Mouse (Mus musculus) stomach, postnatal 0 days (tissue): ENCODE measurements around the gene Olfr1289. TPM values are rescaled to one million over a fixed set of nuclear protein-coding genes. Genes with fewer than 3 reads are reported as not detected.

Experiments used
- ATAC-seq: fragments of 200-750 bp; cut with Nextera tagmentation; 2 replicates; pipeline ENCODE4 v1.8.0; 2017; ENCODE audit not compliant: low FRiP score, low TSS enrichment
- DNase-seq: peaks from one replicate; pipeline ENCODE4 v3.0.0-alpha.2; 2016; ENCODE audit warnings: low spot score
- H3K27ac ChIP-seq: fragments of 300-500 bp; sonication (generic); replicated peaks from 2 replicates; pipeline ENCODE4 v1.5.1; 2014; ENCODE audit warnings: mild to moderate bottlenecking, control low read depth
- H3K27me3 ChIP-seq: fragments of 300-500 bp; sonication (generic); 2 replicates; pipeline ENCODE4 v1.6.1; 2014; ENCODE audit warnings: low read length; ENCODE audit not compliant: control insufficient read depth, insufficient read depth
- H3K36me3 ChIP-seq: fragments of 300-500 bp; sonication (generic); 2 replicates; pipeline ENCODE4 v1.6.1; 2014; ENCODE audit warnings: low read length, mixed read lengths; ENCODE audit not compliant: control insufficient read depth, insufficient read depth
- H3K4me1 ChIP-seq: fragments of 300-500 bp; sonication (generic); replicated peaks from 2 replicates; pipeline ENCODE4 v1.6.1; 2014; ENCODE audit warnings: antibody characterized with exemption; ENCODE audit not compliant: control insufficient read depth, insufficient read depth
- H3K4me2 ChIP-seq: fragments of 300-500 bp; sonication (generic); replicated peaks from 2 replicates; pipeline ENCODE4 v1.6.1; 2014; ENCODE audit warnings: low read depth, mild to moderate bottlenecking, control low read depth, moderate library complexity
- H3K4me3 ChIP-seq: fragments of 300-500 bp; sonication (generic); 2 replicates; pipeline ENCODE4 v1.5.1; 2014; ENCODE audit warnings: low read depth, low read length, control low read depth
- H3K9ac ChIP-seq: fragments of 300-500 bp; sonication (generic); 2 replicates; pipeline ENCODE4 v1.6.1; 2014; ENCODE audit warnings: mild to moderate bottlenecking, low read length, control low read depth, mixed read lengths
- H3K9me3 ChIP-seq: fragments of 300-500 bp; sonication (generic); 2 replicates; pipeline ENCODE4 v1.6.1; 2016; ENCODE audit warnings: low read length; ENCODE audit not compliant: control insufficient read depth
- CTCF ChIP-seq: IDR thresholded peaks from 2 replicates; pipeline ENCODE4 v1.5.1; 2016; ENCODE audit warnings: antibody characterized with exemption, low read depth, mild to moderate bottlenecking, moderate library complexity
- EP300 ChIP-seq: optimal IDR thresholded peaks from 2 replicates; pipeline ENCODE3; 2016; ENCODE audit warnings: antibody characterized with exemption
- WGBS: fragments of 180-500 bp; shearing (Covaris S2); extraction: QIAGEN DNeasy Blood & Tissue Kit; methylation state at CpG from one replicate; pipeline ENCODE4 v1.1.7; 2014; 5-methylcytosine and 5-hydroxymethylcytosine counted together
- polyA plus RNA-seq: library from polyadenylated mRNA; unstranded; fragments of >200 nt; fragmentation: Nextera tagmentation; extraction: Ambion mirVana; gene quantifications from 2 replicates; pipeline ENCODE4 v1.2.1, GENCODE M21; 2015

Gene Olfr1289
- not detected in 2 replicates for polyA plus RNA-seq

DNA sequence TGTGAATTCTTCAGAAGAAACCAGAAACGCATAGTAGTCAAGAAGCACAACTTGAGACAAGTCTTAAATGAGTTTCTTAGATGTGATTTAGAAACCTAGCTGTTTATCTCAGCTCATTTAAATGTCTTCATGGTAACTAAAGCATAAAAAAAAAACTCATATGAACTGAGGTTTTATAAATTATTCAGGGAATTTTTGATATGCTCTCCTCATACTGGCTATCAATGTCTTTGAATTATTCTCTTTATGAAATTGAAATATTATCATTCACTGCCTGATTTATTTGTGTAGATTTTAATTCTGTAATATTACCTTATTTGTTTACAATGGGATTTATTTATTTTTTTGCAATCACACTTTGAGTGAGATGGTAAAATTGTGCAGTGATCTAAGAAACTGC, at the start of gene Olfr1289:
Olfr1289 (plus strand) TSS at position 301 of the 400 bp plus-strand sequence.
- no peaks in the 10 kb centered on the region for H3K4me1 ChIP-seq
- H3K4me2 ChIP-seq, result no peak within 1 kb of the TSS
- no peak within 1 kb of the TSS for H3K9ac ChIP-seq
- H3K27me3 ChIP-seq, result no peaks in the 10 kb centered on the region
- 67% methylated on average over 1 of the region's 1 CpGs for WGBS
- H3K27ac ChIP-seq, result no peak within 1 kb of the TSS
- no peak for DNase-seq
- ATAC-seq, result no peak
- no peaks in the 10 kb centered on the region for H3K36me3 ChIP-seq
- TF ChIP-seq EP300 (no peak), CTCF (no peak)
- no peak within 1 kb of the TSS for H3K4me3 ChIP-seq
- H3K9me3 ChIP-seq, result no peaks in the 10 kb centered on the region

DNA sequence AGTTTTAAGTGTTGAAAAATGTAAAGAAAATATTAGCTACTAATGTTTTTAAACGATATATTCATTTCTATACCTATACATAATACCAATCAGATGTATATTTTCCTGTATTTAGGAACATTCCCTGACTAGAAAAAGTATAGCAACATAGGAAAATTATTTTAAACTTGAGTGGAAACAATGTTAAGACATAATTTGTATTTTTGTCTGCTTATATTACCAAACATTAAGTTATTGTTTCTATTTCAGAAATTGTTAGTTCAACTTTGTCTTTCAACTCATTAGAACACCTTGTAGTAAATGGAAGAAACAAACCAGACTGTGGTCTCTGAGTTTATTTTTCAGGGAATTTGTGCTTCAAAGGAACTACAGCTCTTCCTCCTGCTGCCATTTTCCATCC, 31.8 kb upstream of the Olfr1289 start, which contains the start of gene Olfr1287:
Olfr1287 (plus strand) TSS at position 301 of the 400 bp plus-strand sequence.
- H3K4me1 ChIP-seq, result no peaks in the 10 kb centered on the region
- no peak within 1 kb of the TSS for H3K27ac ChIP-seq
- DNase-seq (no peak), ATAC-seq (no peak)
- H3K9ac ChIP-seq, result no peak within 1 kb of the TSS
- TF ChIP-seq EP300, result no peak
- TF ChIP-seq CTCF, result no peak
- no peak within 1 kb of the TSS for H3K4me2 ChIP-seq
- H3K4me3 ChIP-seq, result no peak within 1 kb of the TSS
- WGBS, result 72% methylated on average over 1 of the region's 1 CpGs
- H3K27me3 ChIP-seq, result no peaks in the 10 kb centered on the region
- H3K36me3 ChIP-seq, result no peaks in the 10 kb centered on the region
- no peaks in the 10 kb centered on the region for H3K9me3 ChIP-seq

DNA sequence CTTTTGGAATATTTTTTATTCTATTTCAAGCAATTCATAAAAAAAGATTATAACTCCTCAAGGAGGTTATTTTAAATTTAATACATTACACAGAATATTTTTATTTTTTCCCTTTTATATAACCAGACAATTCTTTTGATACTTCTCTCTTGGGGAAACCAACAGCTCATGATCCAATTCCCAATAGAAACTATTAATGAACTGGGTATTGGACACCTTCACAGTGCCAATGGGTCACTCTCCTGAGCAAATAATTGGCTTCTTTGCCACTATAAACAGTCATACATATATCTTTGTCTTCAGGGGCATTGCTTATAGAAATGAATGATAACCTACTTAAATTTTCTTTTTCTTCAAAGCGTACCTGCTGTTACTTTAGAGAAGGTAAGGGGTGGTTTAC, 6.8 kb upstream of the Olfr1289 start, which contains the start of gene Olfr1288:
Olfr1288 (plus strand) TSS at position 301 of the 400 bp plus-strand sequence.
- Histone ChIP-seq H3K4me3 (no peak within 1 kb of the TSS), H3K36me3 (no peaks in the 10 kb centered on the region), H3K9ac (no peak within 1 kb of the TSS), H3K9me3 (no peaks in the 10 kb centered on the region), H3K27ac (no peak within 1 kb of the TSS), H3K4me1 (no peaks in the 10 kb centered on the region), H3K4me2 (no peak within 1 kb of the TSS), H3K27me3 (no peaks in the 10 kb centered on the region)
- ATAC-seq, result no peak
- no peak for DNase-seq
- WGBS, result 88% methylated on average over 1 of the region's 1 CpGs
- TF ChIP-seq EP300 (no peak), CTCF (no peak)

DNA sequence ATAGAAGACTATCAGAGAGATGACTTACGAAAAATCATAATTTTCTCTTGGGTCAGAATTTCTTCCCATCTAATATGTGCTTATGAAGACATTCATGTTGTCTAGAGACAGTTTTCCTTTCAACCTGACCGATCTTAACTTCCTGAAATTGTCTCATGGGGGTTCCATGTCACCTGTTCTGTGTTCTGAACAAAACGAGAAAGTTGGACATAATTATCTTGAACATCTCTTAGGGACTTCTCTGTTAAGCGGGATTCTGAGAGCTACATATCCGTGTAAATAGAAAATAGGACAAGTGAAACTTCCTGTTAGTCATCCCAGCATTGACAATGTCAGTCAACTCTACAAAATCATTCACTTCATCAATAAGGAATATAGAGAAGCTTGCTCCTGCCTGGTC, 13.1 kb downstream of the Olfr1289 start, which contains the start of gene Olfr1290:
Olfr1290 (minus strand) TSS at position 101 of the 400 bp plus-strand sequence.
- no peak for TF ChIP-seq EP300
- TF ChIP-seq CTCF, result no peak
- WGBS, result 78% methylated on average over 5 of the region's 5 CpGs
- no peaks in the 10 kb centered on the region for H3K36me3 ChIP-seq
- no peaks in the 10 kb centered on the region for H3K4me1 ChIP-seq
- no peak within 1 kb of the TSS for H3K4me2 ChIP-seq
- no peak within 1 kb of the TSS for H3K4me3 ChIP-seq
- H3K9me3 ChIP-seq, result no peaks in the 10 kb centered on the region
- no peak within 1 kb of the TSS for H3K27ac ChIP-seq
- H3K27me3 ChIP-seq, result no peaks in the 10 kb centered on the region
- no peak within 1 kb of the TSS for H3K9ac ChIP-seq
- ATAC-seq (no peak), DNase-seq (no peak)

DNA sequence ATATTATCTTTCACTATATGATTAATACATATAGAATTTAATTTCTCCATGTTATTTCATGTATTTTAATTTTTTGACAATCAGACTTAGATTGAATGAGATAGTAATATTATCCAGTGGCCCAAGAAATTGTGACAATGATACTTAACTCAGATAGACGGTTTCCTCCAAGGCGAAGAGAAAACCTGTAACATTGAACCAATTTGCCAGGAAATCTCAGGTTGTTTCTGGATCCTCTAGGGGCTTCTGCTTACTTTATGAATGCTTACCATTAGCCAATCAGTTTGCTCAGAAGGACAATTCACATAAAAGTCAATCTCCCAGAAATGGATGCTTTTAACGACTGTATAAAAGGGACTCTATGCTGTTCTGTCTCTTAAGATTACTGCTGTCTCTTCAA, 16.3 kb downstream of the Olfr1289 start, which contains the start of gene Olfr1291-ps1:
Olfr1291-ps1 (plus strand) TSS at position 301 of the 400 bp plus-strand sequence.
- WGBS, result 89% methylated on average over 3 of the region's 3 CpGs
- Histone ChIP-seq H3K9me3 (no peaks in the 10 kb centered on the region), H3K27ac (no peak within 1 kb of the TSS), H3K9ac (no peak within 1 kb of the TSS), H3K27me3 (no peaks in the 10 kb centered on the region), H3K36me3 (no peaks in the 10 kb centered on the region), H3K4me3 (no peak within 1 kb of the TSS), H3K4me2 (no peak within 1 kb of the TSS), H3K4me1 (no peaks in the 10 kb centered on the region)
- no peak for TF ChIP-seq EP300
- TF ChIP-seq CTCF, result no peak
- DNase-seq, result no peak
- no peak for ATAC-seq

DNA sequence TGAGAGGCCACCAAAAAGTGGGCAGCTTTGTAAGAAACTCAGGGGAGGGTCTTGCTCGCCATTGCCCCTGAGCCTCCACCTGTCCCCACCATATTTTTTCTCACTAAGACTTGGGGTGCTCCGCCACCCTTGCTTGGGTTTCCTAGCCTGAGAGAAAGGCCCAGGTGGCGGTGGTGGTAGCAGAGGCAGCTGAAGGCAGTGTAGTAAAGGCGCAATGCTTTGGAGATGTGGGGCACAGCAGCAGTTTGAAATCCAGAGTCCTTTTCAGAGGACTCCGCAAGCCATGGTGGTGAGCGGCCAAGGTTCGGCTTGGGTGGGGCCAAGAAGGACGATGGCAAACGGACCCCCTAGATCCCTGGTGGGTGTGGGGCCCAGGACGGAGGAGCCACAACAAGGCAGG, 36.8 kb downstream of the Olfr1289 start:
- WGBS, result 90% methylated on average over 10 of the region's 10 CpGs
- no peak overlapping the region for H3K27ac ChIP-seq
- no peak for ATAC-seq

More for the DNA sequence above, 36.8 kb downstream of the Olfr1289 start:
- TF ChIP-seq CTCF, result no peak
- no peaks in the 10 kb centered on the region for H3K36me3 ChIP-seq
- H3K4me2 ChIP-seq, result no peak overlapping the region
- no peaks in the 10 kb centered on the region for H3K4me1 ChIP-seq
- no peak overlapping the region for H3K9ac ChIP-seq
- DNase-seq, result no peak
- H3K4me3 ChIP-seq, result no peak overlapping the region
- H3K9me3 ChIP-seq, result no peaks in the 10 kb centered on the region
- H3K27me3 ChIP-seq, result no peaks in the 10 kb centered on the region
